ENCODE assay signal across 1 mouse cellular context in the genomic region with DNA sequence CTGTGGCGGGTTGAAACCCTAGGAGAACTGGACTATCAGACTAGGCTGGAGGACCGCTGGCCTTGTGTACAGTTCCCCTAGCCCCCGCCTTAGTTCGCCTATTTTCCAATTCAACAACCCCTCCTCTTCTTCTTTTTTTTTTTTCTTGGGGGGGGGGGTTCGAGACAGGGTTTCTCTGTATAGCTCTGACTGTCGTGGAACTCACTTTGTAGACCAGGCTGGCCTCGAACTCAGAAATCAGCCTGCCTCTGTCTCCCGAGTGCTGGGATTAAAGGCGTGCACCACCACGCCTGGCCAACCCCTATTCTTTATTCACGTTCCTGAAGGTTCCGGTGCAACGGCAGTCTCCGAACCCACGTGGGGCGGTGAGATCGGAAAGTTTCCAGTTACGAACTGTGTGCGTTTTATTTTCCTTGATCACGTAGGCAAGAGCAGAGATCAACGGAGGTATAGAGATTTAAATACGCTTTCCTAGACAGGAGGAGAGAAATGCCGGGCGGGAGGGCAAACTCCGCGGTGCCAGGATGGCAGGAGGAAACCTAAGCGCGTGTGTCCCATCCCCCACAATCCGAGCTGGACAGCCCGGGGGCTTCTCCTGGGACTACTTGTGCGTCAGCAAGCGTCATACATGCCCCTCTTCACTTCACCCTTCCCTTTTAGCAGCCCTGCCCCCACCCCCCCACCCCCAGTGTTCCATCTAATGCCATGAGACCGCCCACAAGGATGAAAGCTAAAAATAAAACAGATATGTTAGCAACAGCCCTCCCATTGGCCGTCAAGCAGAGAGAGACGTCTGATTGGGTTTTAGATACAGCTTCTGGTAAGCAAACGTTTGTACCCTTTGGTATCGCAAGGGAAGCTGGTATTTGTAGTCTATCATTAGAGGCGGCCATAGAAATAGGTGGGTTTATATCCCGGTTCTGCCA.
TF ChIP-seq lines count a peak whose summit lies in the region.

No protein-coding gene starts in this region.

TF ChIP-seq in CH12.LX, 34 proteins besides CTCF, POLR2A, EP300 and RAD21:
- TF ChIP-seq HCFC1 (IDR thresholded peaks at IDR 0.05; ENCODE audit: low read depth, low read length) (peak; percentile 91), NRF1 (IDR thresholded peaks at IDR 0.05; ENCODE audit: low read depth, low read length) (no peak), NELFE (IDR thresholded peaks at IDR 0.05; ENCODE audit: low read depth, low read length) (peak; percentile 43; the same call in 1 of the 2 replicates), PAX5 (IDR thresholded peaks at IDR 0.05; ENCODE audit: low read length) (no peak), TCF12 (IDR thresholded peaks at IDR 0.05; ENCODE audit: low read depth, low read length) (peak; percentile 53; the same call in 1 of the 2 replicates), MAX (IDR thresholded peaks at IDR 0.05; ENCODE audit: low read length) (peak; percentile 93), JUN (IDR thresholded peaks at IDR 0.05; ENCODE audit: insufficient read depth, low read depth, low read length) (no peak), RCOR1 (conservative IDR thresholded peaks at IDR 0.05; ENCODE audit: low read depth, low read length) (0 out of 2 replicates have a peak, but pooled peaks have one; percentile 23), MYC (IDR thresholded peaks at IDR 0.05; ENCODE audit: low read depth, low read length) (peak; percentile 94), ZMIZ1 (IDR thresholded peaks at IDR 0.05; ENCODE audit: low read depth, low read length) (no peak), CHD1 (IDR thresholded peaks at IDR 0.05; ENCODE audit: low read depth, low read length) (no peak), SMC3 (IDR thresholded peaks at IDR 0.05; ENCODE audit: low read depth, low read length) (no peak), MAFK (IDR thresholded peaks at IDR 0.05; ENCODE audit: insufficient replicate concordance, low read length) (no peak), GABPA (IDR thresholded peaks at IDR 0.05; ENCODE audit: insufficient replicate concordance, low read depth, low read length) (no peak), CHD2 (IDR thresholded peaks at IDR 0.05; ENCODE audit: low read length) (peak; percentile 91), SIN3A (IDR thresholded peaks at IDR 0.05; ENCODE audit: low read length) (peak; percentile 64), MEF2A (IDR thresholded peaks at IDR 0.05; ENCODE audit: borderline replicate concordance, low read depth, low read length) (peak; percentile 95), POLR2AphosphoS2 (IDR thresholded peaks at IDR 0.05; ENCODE audit: low read depth, low read length) (no peak), MXI1 (IDR thresholded peaks at IDR 0.05; ENCODE audit: low read depth, low read length) (peak; percentile 95), ZKSCAN1 (IDR thresholded peaks at IDR 0.05; ENCODE audit: borderline replicate concordance, low read depth, low read length) (no peak), JUND (conservative IDR thresholded peaks at IDR 0.05; ENCODE audit: low read depth, low read length) (no peak), IRF4 (IDR thresholded peaks at IDR 0.05; ENCODE audit: low read depth, low read length) (no peak; the same call in 1 of the 2 replicates), ZNF384 (IDR thresholded peaks at IDR 0.05; ENCODE audit: low read depth, low read length) (peak; percentile 73), USF1 (IDR thresholded peaks at IDR 0.05; ENCODE audit: low read depth, low read length) (peak; percentile 53), UBTF (IDR thresholded peaks at IDR 0.05; ENCODE audit: low read depth, low read length) (no peak), E2F4 (IDR thresholded peaks at IDR 0.05; ENCODE audit: insufficient replicate concordance, low read depth, low read length) (no peak), USF2 (conservative IDR thresholded peaks at IDR 0.05; ENCODE audit: low read depth, low read length) (no peak; the same call in 1 of the 2 replicates), BHLHE40 (IDR thresholded peaks at IDR 0.05; ENCODE audit: low read depth, low read length) (peak; percentile 90), ETS1 (conservative IDR thresholded peaks at IDR 0.05; ENCODE audit: low read depth, low read length) (peak; percentile 53), TBP (conservative IDR thresholded peaks at IDR 0.05; ENCODE audit: low read depth, low read length) (0 out of 2 replicates have a peak, but pooled peaks have one; percentile 39), ELF1 (IDR thresholded peaks at IDR 0.05; ENCODE audit: low read depth, low read length) (peak; percentile 44; the same call in 1 of the 2 replicates), KAT2A (IDR thresholded peaks at IDR 0.05; ENCODE audit: insufficient replicate concordance, low read length) (0 out of 2 replicates have a peak, but pooled peaks have one; percentile 57), ZC3H11A (IDR thresholded peaks at IDR 0.05; ENCODE audit: low read depth, low read length) (no peak), MAZ (IDR thresholded peaks at IDR 0.05; ENCODE audit: low read depth, low read length) (peak; percentile 66)
TF ChIP-seq in CH12.LX: peak in this region for 18.
